Mouse (Mus musculus): ENCODE results near the gene Nav3. TPM values are rescaled to one million over a fixed set of nuclear protein-coding genes. Genes with fewer than 3 reads are reported as not detected.

Nav3 gene
- polyA plus RNA-seq, 1 experiment from 2014 or later, result 1.6 TPM

GRCm38 (mm10) chr10:109866063-109866462 is 589.9 kb downstream of the Nav3 start:
- Histone ChIP-seq H3K9ac (no peak overlapping the region), H3K4me1 (replicated peaks) (0 out of 2 replicates have a peak, but pooled peaks cover 4% of the 10 kb centered on the region), H3K27me3 (replicated peaks) (no peaks in the 10 kb centered on the region), H3K9me3 (replicated peaks) (no peaks in the 10 kb centered on the region), H3K27ac (ENCODE audit: poor library complexity, severe bottlenecking) (no peak overlapping the region), H3K4me3 (no peak overlapping the region), H3K36me3 (no peaks in the 10 kb centered on the region), H3K4me2 (no peak overlapping the region)
- WGBS, result 78% methylated on average over 2 of the region's 2 CpGs
- no peak for ATAC-seq (ENCODE audit: insufficient number of reproducible peaks, low FRiP score)

GRCm38 (mm10) chr10:109865391-109865790 is 590.6 kb downstream of the Nav3 start:
- no peak for ATAC-seq (ENCODE audit: insufficient number of reproducible peaks, low FRiP score)
- H3K4me2 ChIP-seq, result no peak overlapping the region
- no peaks in the 10 kb centered on the region for H3K9me3 ChIP-seq (replicated peaks)
- 44% methylated on average over 1 of the region's 2 CpGs for WGBS
- no peaks in the 10 kb centered on the region for H3K36me3 ChIP-seq
- no peak overlapping the region for H3K4me3 ChIP-seq
- no peak overlapping the region for H3K9ac ChIP-seq
- no peak overlapping the region for H3K27ac ChIP-seq (ENCODE audit: poor library complexity, severe bottlenecking)
- H3K4me1 ChIP-seq (replicated peaks), result 0 out of 2 replicates have a peak, but pooled peaks cover 4% of the 10 kb centered on the region
- no peaks in the 10 kb centered on the region for H3K27me3 ChIP-seq (replicated peaks)

DNA sequence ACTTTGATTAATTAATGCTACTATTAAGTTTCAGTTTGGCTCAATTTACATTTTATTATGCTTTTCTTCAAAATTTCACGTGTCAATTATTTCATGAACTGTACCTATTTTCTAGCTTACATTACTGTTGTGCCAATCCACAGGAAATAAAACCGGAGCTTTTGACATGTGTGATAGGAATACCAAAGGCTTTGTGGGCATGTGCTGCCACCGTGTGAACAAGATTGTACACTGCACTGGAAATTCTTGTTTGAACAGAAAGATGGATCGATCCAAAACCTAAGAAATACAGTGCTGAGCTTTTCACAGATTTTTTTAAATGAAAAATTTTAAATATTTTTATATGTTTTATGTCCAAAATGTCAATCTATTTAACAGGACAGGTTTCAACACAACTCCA is 591.3 kb downstream of the Nav3 start:
- H3K36me3 ChIP-seq, result no peaks in the 10 kb centered on the region
- H3K4me1 ChIP-seq (replicated peaks), result 0 out of 2 replicates have a peak, but pooled peaks cover 4% of the 10 kb centered on the region
- no peak overlapping the region for H3K9ac ChIP-seq
- no peak overlapping the region for H3K4me3 ChIP-seq
- no peaks in the 10 kb centered on the region for H3K27me3 ChIP-seq (replicated peaks)
- H3K9me3 ChIP-seq (replicated peaks), result no peaks in the 10 kb centered on the region
- no peak overlapping the region for H3K4me2 ChIP-seq
- 26% methylated on average over 4 of the region's 4 CpGs for WGBS
- ATAC-seq (ENCODE audit: insufficient number of reproducible peaks, low FRiP score), result no peak
- no peak overlapping the region for H3K27ac ChIP-seq (ENCODE audit: poor library complexity, severe bottlenecking)

DNA sequence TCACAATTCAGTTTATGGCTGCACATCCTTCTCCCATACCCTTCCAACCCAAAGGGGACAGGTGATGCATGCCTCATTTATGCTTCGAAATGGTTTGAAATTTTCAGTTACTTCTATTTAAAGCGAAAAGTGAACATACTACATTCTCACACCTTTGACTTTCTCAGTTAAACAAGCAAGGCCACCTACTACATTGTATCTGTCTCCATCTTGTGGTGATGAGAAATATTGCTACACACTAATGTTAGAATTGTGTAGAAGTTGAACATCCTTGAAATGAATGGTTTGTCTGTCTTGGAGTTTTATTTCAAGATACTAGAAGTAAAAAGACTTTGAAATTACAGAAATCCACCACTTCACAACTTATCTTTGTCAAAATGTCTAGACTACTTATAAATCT is 594.7 kb downstream of the Nav3 start:
- WGBS, result 59% methylated on average over 2 of the region's 2 CpGs
- Histone ChIP-seq H3K4me2 (no peak overlapping the region), H3K9ac (no peak overlapping the region), H3K36me3 (no peaks in the 10 kb centered on the region), H3K4me3 (no peak overlapping the region), H3K27ac (ENCODE audit: poor library complexity, severe bottlenecking) (no peak overlapping the region), H3K9me3 (replicated peaks) (no peaks in the 10 kb centered on the region), H3K27me3 (replicated peaks) (no peaks in the 10 kb centered on the region), H3K4me1 (replicated peaks) (0 out of 2 replicates have a peak, but pooled peaks cover 4% of the 10 kb centered on the region)
- no peak for ATAC-seq (ENCODE audit: insufficient number of reproducible peaks, low FRiP score)

- Histone ChIP-seq H3K4me3 (no peak overlapping the region), H3K9ac (no peak overlapping the region), H3K36me3 (no peaks in the 10 kb centered on the region), H3K4me2 (no peak overlapping the region), H3K27ac (ENCODE audit: poor library complexity, severe bottlenecking) (no peak overlapping the region), H3K9me3 (replicated peaks) (no peaks in the 10 kb centered on the region), H3K4me1 (replicated peaks) (0 out of 2 replicates have a peak, but pooled peaks cover 1% of the 10 kb centered on the region), H3K27me3 (replicated peaks) (no peaks in the 10 kb centered on the region)
- no peak for ATAC-seq (ENCODE audit: insufficient number of reproducible peaks, low FRiP score)
- 70% methylated on average over 2 of the region's 2 CpGs for WGBS
These were observed 597.4 kb downstream of the Nav3 start for GRCm38 (mm10) chr10:109858568-109858967.

DNA sequence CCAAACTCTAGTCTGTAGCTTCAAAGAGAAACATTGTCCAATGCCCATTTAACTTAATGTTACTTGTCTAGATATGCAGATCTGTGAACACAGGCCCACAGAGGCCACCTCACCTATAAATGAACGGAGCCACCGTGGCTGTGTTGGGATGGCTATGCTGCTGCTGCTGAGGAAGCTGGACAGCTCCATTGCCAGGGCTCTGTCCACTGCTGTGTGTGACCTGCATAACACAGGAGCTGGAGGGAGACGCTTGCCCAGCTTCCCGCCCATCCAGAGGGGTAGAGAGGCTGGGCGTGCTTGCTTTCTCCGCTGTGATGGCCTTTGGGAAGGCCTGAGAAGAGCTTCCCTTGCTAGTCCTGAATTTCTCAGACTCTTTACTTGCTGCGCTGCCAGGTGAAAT is 603.6 kb downstream of the Nav3 start:
- WGBS, result 40% methylated on average over 7 of the region's 7 CpGs

DNA sequence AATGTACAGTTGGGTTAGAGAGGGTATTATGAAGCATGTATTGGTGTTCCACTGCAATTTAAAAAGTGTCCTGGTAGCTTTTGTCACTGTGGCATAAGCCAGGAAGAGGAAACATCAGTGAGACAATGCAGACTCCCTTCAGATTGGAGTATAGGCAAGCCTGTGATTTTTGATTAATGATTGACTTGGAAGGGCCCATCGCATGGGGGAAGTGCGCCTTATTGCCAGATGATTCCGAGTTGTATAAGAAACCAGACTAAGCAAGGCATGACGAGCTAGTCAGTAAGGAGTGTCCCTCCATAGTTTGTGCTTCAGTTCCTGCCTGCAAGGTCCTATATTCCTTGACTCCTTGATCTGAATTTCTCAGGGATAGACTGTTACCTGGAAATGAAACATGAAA is 608.4 kb downstream of the Nav3 start:
- no peaks in the 10 kb centered on the region for H3K27me3 ChIP-seq (replicated peaks)
- H3K36me3 ChIP-seq, result no peaks in the 10 kb centered on the region
- H3K4me2 ChIP-seq, result no peak overlapping the region
- H3K9me3 ChIP-seq (replicated peaks), result no peaks in the 10 kb centered on the region
- H3K4me3 ChIP-seq, result no peak overlapping the region
- H3K9ac ChIP-seq, result no peak overlapping the region
- no peak for ATAC-seq (ENCODE audit: insufficient number of reproducible peaks, low FRiP score)
- 76% methylated on average over 4 of the region's 4 CpGs for WGBS
- no peak overlapping the region for H3K27ac ChIP-seq (ENCODE audit: poor library complexity, severe bottlenecking)
- H3K4me1 ChIP-seq (replicated peaks), result no peaks in the 10 kb centered on the region

More for the DNA sequence above, 603.6 kb downstream of the Nav3 start:
- H3K4me3 ChIP-seq, result no peak overlapping the region
- H3K27ac ChIP-seq (ENCODE audit: poor library complexity, severe bottlenecking), result no peak overlapping the region
- no peaks in the 10 kb centered on the region for H3K9me3 ChIP-seq (replicated peaks)
- H3K4me2 ChIP-seq, result no peak overlapping the region
- ATAC-seq (ENCODE audit: insufficient number of reproducible peaks, low FRiP score), result no peak
- H3K4me1 ChIP-seq (replicated peaks), result no peaks in the 10 kb centered on the region
- no peaks in the 10 kb centered on the region for H3K36me3 ChIP-seq
- no peak overlapping the region for H3K9ac ChIP-seq
- no peaks in the 10 kb centered on the region for H3K27me3 ChIP-seq (replicated peaks)

GRCm38 (mm10) chr10:109843661-109844060 is 612.3 kb downstream of the Nav3 start:
- Histone ChIP-seq H3K27me3 (replicated peaks) (no peaks in the 10 kb centered on the region), H3K4me1 (replicated peaks) (no peaks in the 10 kb centered on the region), H3K9me3 (replicated peaks) (no peaks in the 10 kb centered on the region), H3K27ac (ENCODE audit: poor library complexity, severe bottlenecking) (no peak overlapping the region), H3K4me2 (no peak overlapping the region), H3K36me3 (no peaks in the 10 kb centered on the region), H3K4me3 (no peak overlapping the region), H3K9ac (no peak overlapping the region)
- 77% methylated on average over 4 of the region's 4 CpGs for WGBS
- ATAC-seq (ENCODE audit: insufficient number of reproducible peaks, low FRiP score), result no peak

GRCm38 (mm10) chr10:109832768-109833291 is 623.2 kb downstream of the Nav3 start:
- Histone ChIP-seq H3K9ac (no peak overlapping the region), H3K27me3 (replicated peaks) (no peaks in the 10 kb centered on the region), H3K36me3 (no peaks in the 10 kb centered on the region), H3K4me3 (no peak overlapping the region), H3K9me3 (replicated peaks) (no peaks in the 10 kb centered on the region), H3K27ac (ENCODE audit: poor library complexity, severe bottlenecking) (no peak overlapping the region), H3K4me1 (replicated peaks) (no peaks in the 10 kb centered on the region), H3K4me2 (peak overlapping the region; percentile 42)
- WGBS, result 43% methylated on average over 18 of the region's 18 CpGs
- no peak for ATAC-seq (ENCODE audit: insufficient number of reproducible peaks, low FRiP score)

DNA sequence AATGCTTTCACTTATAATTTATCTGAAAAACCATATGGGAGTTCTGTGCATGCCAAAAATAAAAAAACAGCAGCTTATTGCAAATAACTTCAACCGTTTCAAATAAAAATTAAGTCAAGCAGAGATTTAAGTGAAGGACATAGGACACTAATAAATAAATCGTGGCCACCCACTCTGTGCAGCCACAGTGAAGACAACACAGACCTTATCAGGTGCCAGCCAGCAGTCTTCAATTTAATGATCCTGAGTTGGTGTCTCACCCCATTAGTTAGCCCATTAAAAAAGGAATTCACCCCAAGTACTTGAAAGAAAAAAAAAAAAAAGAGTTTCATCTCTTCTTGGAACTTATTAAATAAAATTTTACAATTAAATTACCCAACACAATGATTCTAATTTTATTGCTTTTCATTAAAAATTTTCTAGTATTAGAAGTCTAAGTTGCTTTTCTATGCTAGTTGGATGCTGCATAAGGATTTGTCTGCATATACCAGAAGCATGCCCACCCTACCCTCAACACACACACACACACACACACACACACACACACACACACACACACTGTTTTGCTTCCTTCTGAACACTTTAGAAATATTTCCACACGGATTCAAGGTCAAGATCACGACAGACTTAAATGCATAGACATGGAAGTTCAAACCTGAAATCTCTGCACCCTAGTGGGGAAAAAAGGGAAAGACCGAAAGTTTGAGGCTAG is 649.1 kb downstream of the Nav3 start:
- Histone ChIP-seq H3K27me3 (replicated peaks) (no peaks in the 10 kb centered on the region), H3K4me2 (no peak overlapping the region), H3K27ac (ENCODE audit: poor library complexity, severe bottlenecking) (no peak overlapping the region), H3K4me3 (no peak overlapping the region), H3K9me3 (replicated peaks) (no peaks in the 10 kb centered on the region), H3K36me3 (no peaks in the 10 kb centered on the region), H3K4me1 (replicated peaks) (no peaks in the 10 kb centered on the region), H3K9ac (no peak overlapping the region)
- whole genome bisulfite sequencing, result 70% methylated on average over 5 of the region's 5 CpGs
- ATAC-seq (ENCODE audit: insufficient number of reproducible peaks, low FRiP score), result no peak

DNA sequence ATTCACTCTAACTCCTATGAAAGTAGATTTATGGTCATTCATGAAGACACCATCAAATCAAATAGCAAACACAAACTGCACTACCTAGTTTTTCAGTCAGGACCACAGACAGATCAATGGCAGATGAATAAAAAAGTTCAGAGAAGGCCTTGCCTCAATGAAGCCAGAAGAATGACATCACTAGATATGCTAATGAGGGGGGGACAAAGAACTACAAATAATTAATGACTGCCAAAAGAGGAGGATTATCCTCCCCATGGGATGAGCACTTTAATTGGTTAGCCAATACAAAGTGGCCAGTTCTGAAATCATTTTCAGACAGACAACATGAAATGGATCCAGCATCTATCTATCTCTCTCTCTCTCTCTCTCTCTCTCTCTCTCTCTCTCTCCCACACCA is 652.6 kb downstream of the Nav3 start:
- Histone ChIP-seq H3K27ac (ENCODE audit: poor library complexity, severe bottlenecking) (no peak overlapping the region), H3K9me3 (replicated peaks) (no peaks in the 10 kb centered on the region), H3K4me3 (no peak overlapping the region), H3K4me2 (no peak overlapping the region), H3K27me3 (replicated peaks) (no peaks in the 10 kb centered on the region), H3K9ac (no peak overlapping the region), H3K36me3 (no peaks in the 10 kb centered on the region), H3K4me1 (replicated peaks) (no peaks in the 10 kb centered on the region)
- no peak for ATAC-seq (ENCODE audit: insufficient number of reproducible peaks, low FRiP score)

- no peak overlapping the region for H3K27ac ChIP-seq (ENCODE audit: poor library complexity, severe bottlenecking)
- ATAC-seq (ENCODE audit: insufficient number of reproducible peaks, low FRiP score), result no peak
- H3K4me2 ChIP-seq, result no peak overlapping the region
- no peaks in the 10 kb centered on the region for H3K4me1 ChIP-seq (replicated peaks)
- H3K9me3 ChIP-seq (replicated peaks), result no peaks in the 10 kb centered on the region
- no peaks in the 10 kb centered on the region for H3K27me3 ChIP-seq (replicated peaks)
- WGBS, result 30% methylated on average over 1 of the region's 1 CpGs
- H3K4me3 ChIP-seq, result no peak overlapping the region
- no peak overlapping the region for H3K9ac ChIP-seq
- H3K36me3 ChIP-seq, result no peaks in the 10 kb centered on the region
These were observed 653.8 kb downstream of the Nav3 start for GRCm38 (mm10) chr10:109802236-109802635.

Measured in heart, embryonic 12.5 days (tissue).